Mouse (Mus musculus): ENCODE data around the gene Spsb1. TPM values are rescaled to one million over a fixed set of nuclear protein-coding genes. Genes with fewer than 3 reads are reported as not detected.

Gene Spsb1
- polyA plus RNA-seq, 1 experiment from 2014 or later: 11.2 TPM

DNA sequence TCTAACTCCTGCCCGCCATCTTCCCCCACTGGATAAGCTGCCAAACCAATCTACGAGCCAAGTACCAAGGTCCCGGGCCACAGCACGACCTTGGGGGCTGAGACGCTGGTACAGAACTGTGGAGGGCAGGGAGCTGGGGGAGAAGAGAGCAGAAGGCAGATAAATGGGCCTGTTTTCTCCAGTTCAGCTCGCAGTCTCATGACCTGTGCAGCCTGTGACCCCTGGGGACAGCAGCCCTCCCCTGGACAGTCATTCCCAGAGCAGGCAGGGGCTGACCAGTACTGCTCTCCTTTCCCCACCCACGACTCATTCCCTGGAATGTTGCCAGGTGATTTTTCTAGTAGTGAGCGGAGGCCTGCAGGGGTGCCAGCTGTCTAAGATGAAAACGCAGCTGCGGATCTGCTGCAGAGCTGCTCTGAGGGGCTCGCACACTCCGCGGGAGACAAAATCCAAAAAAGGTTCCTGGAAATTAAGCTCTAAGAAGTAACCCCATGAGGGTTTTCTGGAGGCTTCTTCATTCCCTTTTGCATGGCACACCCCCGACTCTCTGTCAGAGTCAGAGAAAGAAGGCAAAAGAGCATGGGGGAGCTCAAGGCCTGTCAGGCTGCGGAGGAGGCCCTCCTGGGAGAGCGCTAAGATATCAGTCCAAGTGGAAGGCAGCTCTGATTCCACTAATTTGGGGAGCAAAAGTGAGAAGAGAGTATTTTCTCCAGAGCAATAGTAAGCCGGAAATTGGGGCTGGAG lies 23.1 kb upstream of the Spsb1 start:
- WGBS: 81% methylated on average over 17 of the region's 17 CpGs
- 0 out of 2 replicates have a peak overlapping the region, but pooled peaks have one; percentile 25 for H3K27ac ChIP-seq

DNA sequence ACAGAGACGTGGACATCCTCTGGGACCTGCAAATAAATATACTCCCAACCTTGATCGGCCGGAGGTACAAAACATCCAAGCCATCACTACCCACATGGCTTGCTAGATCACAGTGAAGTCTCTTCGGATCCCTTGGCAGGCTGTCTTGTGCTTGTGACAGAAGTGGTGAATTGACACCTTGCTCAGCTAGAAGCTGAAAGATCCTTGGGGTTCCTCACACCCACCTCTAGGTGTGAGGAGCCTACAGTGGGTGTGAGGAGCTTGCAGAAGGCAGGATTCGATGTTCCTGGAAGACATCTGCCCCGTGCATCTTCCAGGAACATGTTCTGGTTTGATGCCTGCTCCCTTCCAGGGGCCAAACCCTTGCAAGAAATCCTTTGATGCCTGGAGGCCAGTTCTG lies 22.3 kb upstream of the Spsb1 start:
- Histone ChIP-seq H3K9me3 (no peaks in the 10 kb centered on the region), H3K27me3 (ENCODE audit: poor library complexity, severe bottlenecking) (peaks cover 40% of the 10 kb centered on the region), H3K4me1 (peaks cover 41% of the 10 kb centered on the region), H3K27ac (no peak overlapping the region), H3K4me3 (no peak overlapping the region), H3K36me3 (replicated peaks) (no peaks in the 10 kb centered on the region)
- WGBS: 87% methylated on average over 6 of the region's 6 CpGs
- no peak for DNase-seq (ENCODE audit: extremely low spot score, low spot score)

More for the DNA sequence above, 23.1 kb upstream of the Spsb1 start:
- H3K36me3 ChIP-seq (replicated peaks): no peaks in the 10 kb centered on the region
- peaks cover 41% of the 10 kb centered on the region for H3K4me1 ChIP-seq
- H3K9me3 ChIP-seq: no peaks in the 10 kb centered on the region
- peaks cover 40% of the 10 kb centered on the region for H3K27me3 ChIP-seq (ENCODE audit: poor library complexity, severe bottlenecking)
- no peak for DNase-seq (ENCODE audit: extremely low spot score, low spot score)
- no peak overlapping the region for H3K4me3 ChIP-seq

DNA sequence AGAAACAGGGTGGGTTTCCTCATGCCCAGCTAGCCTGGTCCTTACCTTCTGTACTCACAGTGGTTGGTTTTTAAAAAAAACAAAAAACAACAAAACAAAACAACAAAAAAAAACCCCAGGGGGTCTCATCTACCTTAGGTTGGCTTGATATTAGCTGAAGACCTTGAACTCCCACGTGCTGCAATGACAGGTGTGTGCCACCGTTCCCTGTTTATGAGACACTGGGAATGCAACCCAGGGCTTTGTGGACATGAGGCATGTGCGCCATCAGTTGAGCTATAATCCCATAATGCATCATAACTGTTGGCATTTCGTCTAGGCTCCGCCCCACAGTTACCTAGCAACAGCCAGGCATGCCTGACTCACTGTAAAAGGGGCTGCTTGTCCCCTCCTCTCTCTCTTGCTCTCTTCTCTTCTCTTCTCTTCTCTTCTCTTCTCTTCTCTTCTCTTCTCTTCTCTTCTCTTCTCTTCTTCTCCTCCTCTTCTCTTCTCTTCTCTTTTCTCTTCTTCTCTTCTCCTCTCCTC lies 20.9 kb upstream of the Spsb1 start:
- H3K4me3 ChIP-seq: no peak overlapping the region
- no peaks in the 10 kb centered on the region for H3K36me3 ChIP-seq (replicated peaks)
- WGBS: 79% methylated on average over 5 of the region's 5 CpGs
- no peaks in the 10 kb centered on the region for H3K9me3 ChIP-seq
- H3K27ac ChIP-seq: no peak overlapping the region
- peaks cover 41% of the 10 kb centered on the region for H3K4me1 ChIP-seq
- DNase-seq (ENCODE audit: extremely low spot score, low spot score): no peak
- H3K27me3 ChIP-seq (ENCODE audit: poor library complexity, severe bottlenecking): peaks cover 32% of the 10 kb centered on the region

DNA sequence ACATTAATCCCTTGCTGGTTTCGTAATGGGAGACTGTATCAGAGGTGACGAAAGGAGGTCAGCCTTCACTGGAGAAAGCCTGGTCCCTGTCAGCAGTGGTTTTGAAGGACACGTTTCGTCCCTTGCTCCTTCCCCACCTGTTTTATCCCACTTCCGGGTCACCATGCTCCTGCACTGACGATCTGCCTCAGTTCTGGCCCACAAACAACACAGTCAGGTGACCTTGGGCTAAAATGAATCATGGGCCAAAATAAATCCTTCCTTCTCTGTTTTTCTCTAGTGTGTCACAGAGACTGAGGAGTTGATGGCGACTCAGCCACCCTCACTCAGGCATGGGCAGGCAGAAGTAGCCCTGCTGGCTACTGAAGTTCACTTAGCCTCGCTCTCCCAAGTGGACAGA lies 20.4 kb upstream of the Spsb1 start:
- Histone ChIP-seq H3K4me3 (no peak overlapping the region), H3K27me3 (ENCODE audit: poor library complexity, severe bottlenecking) (peaks cover 30% of the 10 kb centered on the region), H3K9me3 (no peaks in the 10 kb centered on the region), H3K36me3 (replicated peaks) (no peaks in the 10 kb centered on the region), H3K27ac (no peak overlapping the region), H3K4me1 (peaks cover 36% of the 10 kb centered on the region)
- DNase-seq (ENCODE audit: extremely low spot score, low spot score): no peak
- WGBS: 66% methylated on average over 8 of the region's 8 CpGs

DNA sequence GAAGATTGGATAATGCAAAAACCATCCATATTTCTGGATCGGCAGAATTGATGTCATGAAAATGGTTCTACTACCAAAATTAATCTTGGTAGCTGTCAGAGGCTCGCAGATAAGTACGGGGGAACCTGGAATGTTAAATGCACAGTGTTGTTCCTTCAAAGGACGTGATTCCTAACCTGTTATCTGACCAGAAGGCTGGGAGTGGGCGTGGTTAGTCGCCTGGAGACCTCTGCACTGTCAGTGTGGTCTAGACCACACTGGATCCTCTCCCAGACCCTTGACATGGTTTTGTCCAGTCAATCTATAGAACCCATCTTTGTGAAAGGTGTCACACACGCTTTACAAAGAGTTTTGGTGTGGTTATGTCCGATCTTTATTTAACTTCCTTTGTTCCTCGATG lies 16.6 kb upstream of the Spsb1 start:
- 80% methylated on average over 9 of the region's 9 CpGs for WGBS
- Histone ChIP-seq H3K27ac (no peak overlapping the region), H3K27me3 (ENCODE audit: poor library complexity, severe bottlenecking) (peaks cover 35% of the 10 kb centered on the region), H3K36me3 (replicated peaks) (no peaks in the 10 kb centered on the region), H3K4me3 (no peak overlapping the region), H3K4me1 (peaks cover 18% of the 10 kb centered on the region), H3K9me3 (no peaks in the 10 kb centered on the region)
- DNase-seq (ENCODE audit: extremely low spot score, low spot score): no peak

DNA sequence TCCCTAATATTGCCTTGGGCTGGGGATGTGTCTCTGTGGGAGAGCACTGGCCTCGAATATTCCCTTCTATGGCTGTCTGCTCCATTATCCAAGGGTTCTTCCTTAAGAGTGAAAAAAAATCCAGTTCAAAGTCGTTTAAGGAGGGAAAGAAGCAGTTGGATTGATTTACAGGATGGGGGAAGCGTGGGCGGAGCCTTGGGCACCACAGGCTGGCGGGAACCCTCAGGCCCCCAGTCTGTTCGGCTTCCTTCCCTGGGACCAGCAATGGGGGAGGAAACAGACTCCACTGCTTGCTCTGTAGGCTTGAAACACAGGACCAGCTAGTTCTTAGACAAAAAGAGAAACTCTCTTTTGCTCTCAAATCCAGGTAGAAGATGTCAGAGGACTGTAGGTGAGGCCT lies 13.7 kb upstream of the Spsb1 start:
- Histone ChIP-seq H3K36me3 (replicated peaks) (no peaks in the 10 kb centered on the region), H3K9me3 (no peaks in the 10 kb centered on the region), H3K4me3 (no peak overlapping the region), H3K27ac (no peak overlapping the region), H3K4me1 (peaks cover 24% of the 10 kb centered on the region; the same call in 1 of the 2 replicates), H3K27me3 (ENCODE audit: poor library complexity, severe bottlenecking) (peaks cover 40% of the 10 kb centered on the region)
- DNase-seq (ENCODE audit: extremely low spot score, low spot score): no peak
- 57% methylated on average over 6 of the region's 6 CpGs for WGBS

DNA sequence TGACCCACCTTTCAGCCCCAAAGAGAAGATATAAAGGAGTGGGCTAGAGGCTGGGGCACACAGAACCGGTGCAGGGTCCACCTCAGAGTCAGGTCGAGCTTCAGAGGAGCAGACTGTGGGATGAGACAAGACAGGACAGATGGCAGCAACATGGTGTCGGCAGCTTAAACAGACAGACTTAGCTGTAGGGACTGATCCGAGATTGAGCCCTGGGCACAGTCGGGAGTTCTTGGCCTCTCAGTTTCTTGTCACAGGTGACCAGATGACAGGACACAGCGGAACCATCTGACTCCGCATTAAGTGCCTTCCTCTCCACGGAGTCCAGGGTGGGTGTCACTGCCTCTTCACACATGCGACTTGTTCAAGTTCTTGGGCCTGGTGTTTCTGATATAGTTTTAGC lies 12.1 kb upstream of the Spsb1 start:
- peaks cover 40% of the 10 kb centered on the region for H3K27me3 ChIP-seq (ENCODE audit: poor library complexity, severe bottlenecking)
- WGBS: 87% methylated on average over 9 of the region's 9 CpGs
- DNase-seq (ENCODE audit: extremely low spot score, low spot score): no peak
- H3K36me3 ChIP-seq (replicated peaks): no peaks in the 10 kb centered on the region
- no peak overlapping the region for H3K27ac ChIP-seq
- no peaks in the 10 kb centered on the region; the same call in 1 of the 2 replicates for H3K9me3 ChIP-seq
- no peak overlapping the region for H3K4me3 ChIP-seq
- peaks cover 24% of the 10 kb centered on the region; the same call in 1 of the 2 replicates for H3K4me1 ChIP-seq

DNA sequence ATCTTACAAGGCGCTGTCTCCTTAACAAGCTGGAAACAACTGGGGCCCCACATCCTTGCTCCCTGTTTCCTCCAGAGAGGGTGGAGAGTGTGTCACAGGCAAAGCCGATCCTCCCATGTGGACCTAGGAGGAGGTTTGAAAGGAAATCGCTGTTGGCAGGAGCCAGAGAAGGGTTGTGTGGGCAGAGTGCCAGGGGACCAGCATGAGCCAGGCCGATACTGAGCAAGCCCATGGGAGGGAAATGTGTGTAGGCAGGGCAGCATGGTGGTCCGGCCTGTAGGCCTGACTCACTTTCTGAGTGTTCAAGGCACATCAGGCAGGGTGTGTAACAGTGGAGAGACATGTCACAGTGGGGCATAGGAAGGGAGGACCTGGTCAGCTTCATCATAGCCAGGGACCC lies 11.4 kb upstream of the Spsb1 start:
- WGBS: 89% methylated on average over 5 of the region's 5 CpGs
- Histone ChIP-seq H3K27ac (no peak overlapping the region), H3K9me3 (no peaks in the 10 kb centered on the region; the same call in 1 of the 2 replicates), H3K27me3 (ENCODE audit: poor library complexity, severe bottlenecking) (peaks cover 40% of the 10 kb centered on the region), H3K36me3 (replicated peaks) (no peaks in the 10 kb centered on the region), H3K4me1 (peaks cover 24% of the 10 kb centered on the region; the same call in 1 of the 2 replicates), H3K4me3 (no peak overlapping the region)
- DNase-seq (ENCODE audit: extremely low spot score, low spot score): no peak

DNA sequence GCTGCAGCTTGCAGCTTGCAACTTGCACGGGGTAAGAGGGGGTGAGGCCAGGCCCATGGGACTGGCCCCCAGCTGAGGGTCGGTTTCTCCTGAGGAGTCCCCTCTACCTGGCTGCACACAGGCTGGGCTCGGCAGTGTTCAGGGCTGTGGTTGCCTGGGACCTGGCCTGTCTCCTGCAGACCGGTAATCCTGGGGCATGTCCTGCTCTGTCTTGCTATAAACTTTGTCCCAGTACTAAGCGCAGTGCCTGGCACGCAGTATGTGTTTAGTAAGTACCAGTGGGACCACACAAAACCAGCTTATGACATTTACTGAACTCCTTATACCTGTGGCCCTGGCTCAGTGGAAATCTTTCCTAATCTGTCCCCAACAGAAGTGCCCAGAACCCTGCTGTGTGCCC lies 10.8 kb upstream of the Spsb1 start:
- Histone ChIP-seq H3K27me3 (ENCODE audit: poor library complexity, severe bottlenecking) (peaks cover 40% of the 10 kb centered on the region), H3K36me3 (replicated peaks) (no peaks in the 10 kb centered on the region), H3K4me1 (peaks cover 24% of the 10 kb centered on the region; the same call in 1 of the 2 replicates), H3K9me3 (no peaks in the 10 kb centered on the region; the same call in 1 of the 2 replicates), H3K27ac (no peak overlapping the region; the same call in 1 of the 2 replicates), H3K4me3 (no peak overlapping the region)
- no peak for DNase-seq (ENCODE audit: extremely low spot score, low spot score)
- WGBS: 76% methylated on average over 6 of the region's 6 CpGs

DNA sequence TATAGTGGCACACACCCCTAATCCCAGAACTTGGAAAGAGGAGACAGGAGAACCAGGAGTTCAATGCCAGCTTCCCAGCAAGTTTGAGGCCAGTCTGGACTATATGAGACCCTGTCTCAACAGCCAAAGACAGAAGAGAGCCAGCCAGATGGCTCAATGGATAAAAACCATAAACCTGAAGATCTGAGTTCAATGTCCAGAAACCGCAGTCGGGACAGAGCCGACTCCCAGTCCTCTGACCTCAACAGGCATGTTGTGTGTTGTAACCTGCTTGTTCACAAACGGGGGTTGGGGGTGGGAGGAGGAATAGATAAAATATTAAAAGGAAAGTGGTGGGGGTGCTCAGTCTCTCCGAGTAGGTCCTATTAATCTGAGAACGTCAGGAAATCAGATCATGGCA lies 10.4 kb upstream of the Spsb1 start:
- H3K9me3 ChIP-seq: no peaks in the 10 kb centered on the region; the same call in 1 of the 2 replicates
- peaks cover 36% of the 10 kb centered on the region for H3K27me3 ChIP-seq (ENCODE audit: poor library complexity, severe bottlenecking)
- WGBS: 82% methylated on average over 6 of the region's 6 CpGs
- H3K4me3 ChIP-seq: no peak overlapping the region
- H3K36me3 ChIP-seq (replicated peaks): no peaks in the 10 kb centered on the region
- DNase-seq (ENCODE audit: extremely low spot score, low spot score): no peak
- H3K4me1 ChIP-seq: peaks cover 24% of the 10 kb centered on the region
- no peak overlapping the region; the same call in 1 of the 2 replicates for H3K27ac ChIP-seq

DNA sequence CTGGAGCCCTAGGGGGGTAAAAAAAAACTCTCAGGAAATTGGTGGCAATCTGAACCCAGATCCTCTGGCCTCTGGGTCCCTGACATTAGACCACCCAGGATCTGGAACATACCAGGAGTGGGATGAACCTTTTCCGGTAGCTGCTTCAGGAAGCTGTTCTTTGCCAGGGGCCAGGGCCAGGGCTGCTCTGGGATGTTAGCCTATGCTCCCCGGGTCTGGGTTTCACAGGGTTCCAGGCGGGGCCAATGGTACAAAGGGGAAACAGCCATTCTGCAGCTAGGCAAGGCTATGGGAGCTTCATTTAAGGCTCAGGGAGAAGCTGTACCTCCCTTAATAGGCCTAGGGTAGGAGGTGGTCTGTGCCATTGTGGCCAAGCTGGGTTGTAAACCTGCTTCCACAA lies 9.9 kb upstream of the Spsb1 start:
- 0 out of 2 replicates have a peak overlapping the region, but pooled peaks have one; percentile 12 for H3K27ac ChIP-seq
- WGBS: 54% methylated on average over 3 of the region's 3 CpGs

DNA sequence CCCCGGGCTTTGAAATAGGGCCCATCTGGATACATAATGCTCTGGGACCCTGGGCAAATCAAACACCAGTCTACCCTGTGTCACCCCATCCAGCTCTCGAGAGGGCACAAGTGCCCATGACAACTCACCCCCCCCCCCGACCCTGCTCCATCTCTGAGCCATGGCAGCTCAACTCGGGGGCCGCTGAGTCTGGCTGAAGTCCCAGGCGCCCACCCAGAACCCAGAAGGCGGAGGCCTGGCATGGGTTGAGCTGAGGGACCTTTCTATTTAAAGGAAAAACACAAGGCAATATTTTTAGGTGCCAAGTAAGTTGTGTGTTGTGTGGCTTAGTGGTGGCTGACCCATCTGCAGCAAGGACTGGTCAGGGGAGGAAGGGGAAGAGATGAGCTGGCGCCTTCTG lies 9.4 kb upstream of the Spsb1 start:
- H3K27ac ChIP-seq: no peak overlapping the region

More for the DNA sequence above, 9.9 kb upstream of the Spsb1 start:
- peaks cover 28% of the 10 kb centered on the region for H3K4me1 ChIP-seq
- H3K4me3 ChIP-seq: no peak overlapping the region
- peaks cover 32% of the 10 kb centered on the region for H3K27me3 ChIP-seq (ENCODE audit: poor library complexity, severe bottlenecking)
- no peaks in the 10 kb centered on the region for H3K36me3 ChIP-seq (replicated peaks)
- no peak for DNase-seq (ENCODE audit: extremely low spot score, low spot score)
- no peaks in the 10 kb centered on the region; the same call in 1 of the 2 replicates for H3K9me3 ChIP-seq

DNA sequence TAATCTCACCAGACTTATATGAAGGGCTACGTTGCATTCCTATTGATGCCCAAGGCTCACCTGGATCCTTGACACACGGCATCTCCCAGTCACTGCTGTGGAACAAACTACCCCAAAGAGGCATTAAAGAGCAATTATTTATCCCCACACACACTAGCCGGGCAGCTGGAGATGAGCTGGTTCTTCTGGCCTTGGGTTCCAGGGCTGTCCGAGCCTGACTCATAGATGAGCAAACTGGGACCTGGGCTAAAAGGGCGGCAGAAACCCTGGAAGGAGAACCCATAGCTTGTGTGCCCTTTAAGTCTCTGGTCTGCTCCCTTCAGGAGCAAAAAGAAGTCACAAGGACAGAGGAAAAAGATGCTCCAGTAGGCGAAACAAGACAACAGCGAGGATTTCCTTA lies 5.5 kb upstream of the Spsb1 start:
- H3K4me1 ChIP-seq: peaks cover 32% of the 10 kb centered on the region
- H3K36me3 ChIP-seq (replicated peaks): no peaks in the 10 kb centered on the region
- no peak overlapping the region for H3K27ac ChIP-seq
- WGBS: 91% methylated on average over 7 of the region's 7 CpGs
- peaks cover 29% of the 10 kb centered on the region for H3K27me3 ChIP-seq (ENCODE audit: poor library complexity, severe bottlenecking)
- no peak overlapping the region for H3K4me3 ChIP-seq
- H3K9me3 ChIP-seq: no peaks in the 10 kb centered on the region; the same call in 1 of the 2 replicates
- DNase-seq (ENCODE audit: extremely low spot score, low spot score): no peak

More for the DNA sequence above, 9.4 kb upstream of the Spsb1 start:
- 79% methylated on average over 8 of the region's 8 CpGs for WGBS
- DNase-seq (ENCODE audit: extremely low spot score, low spot score): no peak
- no peaks in the 10 kb centered on the region for H3K36me3 ChIP-seq (replicated peaks)
- H3K9me3 ChIP-seq: no peaks in the 10 kb centered on the region; the same call in 1 of the 2 replicates
- peaks cover 29% of the 10 kb centered on the region for H3K4me1 ChIP-seq
- no peak overlapping the region for H3K4me3 ChIP-seq
- H3K27me3 ChIP-seq (ENCODE audit: poor library complexity, severe bottlenecking): peaks cover 27% of the 10 kb centered on the region

Measured in forebrain, embryonic 10.5 days (tissue).